Mouse (Mus musculus): ENCODE measurements around the gene Rhbdl1. TPM values are rescaled to one million over a fixed set of nuclear protein-coding genes. Genes with fewer than 3 reads are reported as not detected.
A peak's percentile ranks its signal among the peaks of the same experiment; 100 is the strongest.

Gene Rhbdl1
- polyA plus RNA-seq, 1 experiment from 2014 or later: 51.3 TPM

GRCm38 (mm10) chr17:25866172-25866571 is 29.1 kb upstream of the Rhbdl1 start:
- Histone ChIP-seq H3K9ac (no peak overlapping the region), H3K4me3 (replicated peaks; ENCODE audit: low read length) (no peak overlapping the region), H3K4me2 (replicated peaks) (no peak overlapping the region), H3K27ac (no peak overlapping the region), H3K36me3 (replicated peaks; ENCODE audit: control insufficient read depth, insufficient read depth) (no peaks in the 10 kb centered on the region), H3K9me3 (ENCODE audit: control insufficient read depth, low read length) (no peaks in the 10 kb centered on the region), H3K4me1 (replicated peaks; ENCODE audit: control insufficient read depth, insufficient read depth, low read length) (peaks cover 18% of the 10 kb centered on the region), H3K27me3 (ENCODE audit: control insufficient read depth, insufficient read depth, low read length) (no peaks in the 10 kb centered on the region)
- WGBS: 96% methylated on average over 3 of the region's 3 CpGs
- no peak for DNase-seq (ENCODE audit: low spot score)
- ATAC-seq (ENCODE audit: low FRiP score): no peak

GRCm38 (mm10) chr17:25865288-25865687 is 28.2 kb upstream of the Rhbdl1 start:
- no peaks in the 10 kb centered on the region for H3K27me3 ChIP-seq (ENCODE audit: control insufficient read depth, insufficient read depth, low read length)
- WGBS: 90% methylated on average over 11 of the region's 11 CpGs
- H3K9ac ChIP-seq: no peak overlapping the region
- H3K4me2 ChIP-seq (replicated peaks): no peak overlapping the region
- no peaks in the 10 kb centered on the region for H3K36me3 ChIP-seq (replicated peaks; ENCODE audit: control insufficient read depth, insufficient read depth)
- DNase-seq (ENCODE audit: low spot score) (no peak), ATAC-seq (ENCODE audit: low FRiP score) (no peak)
- no peaks in the 10 kb centered on the region for H3K9me3 ChIP-seq (ENCODE audit: control insufficient read depth, low read length)
- H3K4me1 ChIP-seq (replicated peaks; ENCODE audit: control insufficient read depth, insufficient read depth, low read length): peaks cover 26% of the 10 kb centered on the region
- H3K4me3 ChIP-seq (replicated peaks; ENCODE audit: low read length): no peak overlapping the region
- H3K27ac ChIP-seq: no peak overlapping the region

GRCm38 (mm10) chr17:25864311-25864710 is 27.2 kb upstream of the Rhbdl1 start:
- H3K4me3 ChIP-seq (replicated peaks; ENCODE audit: low read length): no peak overlapping the region
- H3K27me3 ChIP-seq (ENCODE audit: control insufficient read depth, insufficient read depth, low read length): no peaks in the 10 kb centered on the region
- DNase-seq (ENCODE audit: low spot score) (no peak), ATAC-seq (ENCODE audit: low FRiP score) (no peak)
- H3K36me3 ChIP-seq (replicated peaks; ENCODE audit: control insufficient read depth, insufficient read depth): no peaks in the 10 kb centered on the region
- peaks cover 26% of the 10 kb centered on the region for H3K4me1 ChIP-seq (replicated peaks; ENCODE audit: control insufficient read depth, insufficient read depth, low read length)
- 92% methylated on average over 14 of the region's 14 CpGs for WGBS
- H3K9me3 ChIP-seq (ENCODE audit: control insufficient read depth, low read length): no peaks in the 10 kb centered on the region
- no peak overlapping the region for H3K9ac ChIP-seq
- H3K4me2 ChIP-seq (replicated peaks): no peak overlapping the region
- no peak overlapping the region for H3K27ac ChIP-seq

GRCm38 (mm10) chr17:25863681-25864080 is 26.6 kb upstream of the Rhbdl1 start:
- no peak for ATAC-seq (ENCODE audit: low FRiP score)
- Histone ChIP-seq H3K36me3 (replicated peaks; ENCODE audit: control insufficient read depth, insufficient read depth) (no peaks in the 10 kb centered on the region), H3K9me3 (ENCODE audit: control insufficient read depth, low read length) (no peaks in the 10 kb centered on the region), H3K4me2 (replicated peaks) (no peak overlapping the region), H3K27ac (no peak overlapping the region), H3K4me1 (replicated peaks; ENCODE audit: control insufficient read depth, insufficient read depth, low read length) (peaks cover 21% of the 10 kb centered on the region), H3K9ac (no peak overlapping the region), H3K27me3 (ENCODE audit: control insufficient read depth, insufficient read depth, low read length) (no peaks in the 10 kb centered on the region), H3K4me3 (replicated peaks; ENCODE audit: low read length) (no peak overlapping the region)
- 90% methylated on average over 6 of the region's 6 CpGs for WGBS
- no peak for DNase-seq (ENCODE audit: low spot score)

DNA sequence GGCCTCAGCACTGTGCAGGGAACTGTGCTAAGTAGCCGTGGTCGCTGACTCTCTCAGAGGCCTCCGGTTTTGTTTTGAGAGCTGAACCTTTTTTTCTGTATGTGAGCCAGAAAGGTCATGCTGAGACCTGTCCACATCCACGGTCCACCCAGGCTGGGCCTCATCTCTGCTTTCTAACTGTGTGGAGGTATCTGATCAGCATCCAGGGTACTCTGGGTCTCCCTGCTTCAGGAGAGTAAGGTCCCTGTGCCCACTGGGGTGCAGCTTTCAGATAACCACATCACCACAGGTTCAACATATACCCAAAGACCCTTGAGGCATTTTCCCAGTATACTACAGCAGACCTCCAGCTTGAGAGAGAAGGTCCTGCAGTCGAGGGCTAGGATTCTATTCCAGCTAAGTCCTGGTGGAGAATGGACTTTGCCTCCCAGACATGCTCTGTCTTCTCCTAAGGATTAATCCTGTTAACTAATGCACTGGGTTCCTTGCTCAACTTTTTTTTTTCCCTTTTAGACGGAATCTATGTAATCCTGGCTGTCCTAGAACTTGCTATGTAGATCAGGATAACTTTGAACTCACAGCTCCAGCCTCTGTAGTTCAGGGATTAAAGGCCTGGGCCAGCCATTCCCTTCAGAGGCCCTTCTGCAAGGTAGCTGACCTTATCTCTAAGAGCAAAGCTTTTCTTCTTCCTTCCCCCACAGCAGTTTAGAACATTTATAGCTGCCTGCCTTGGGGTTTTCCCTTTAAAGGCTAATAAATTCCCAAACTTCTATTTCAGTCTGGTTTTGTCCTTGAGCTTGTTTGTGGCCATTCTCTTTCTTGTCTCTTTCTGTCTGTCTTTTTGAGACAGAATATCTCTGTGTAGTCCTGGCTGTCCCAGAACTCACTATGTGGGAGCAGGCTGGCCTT is 24.9 kb upstream of the Rhbdl1 start:
- Histone ChIP-seq H3K27me3 (ENCODE audit: control insufficient read depth, insufficient read depth, low read length) (no peaks in the 10 kb centered on the region), H3K4me2 (replicated peaks) (peak overlapping the region; percentile 94), H3K36me3 (replicated peaks; ENCODE audit: control insufficient read depth, insufficient read depth) (no peaks in the 10 kb centered on the region), H3K27ac (peak overlapping the region; percentile 90), H3K9me3 (ENCODE audit: control insufficient read depth, low read length) (no peaks in the 10 kb centered on the region), H3K9ac (peak overlapping the region; percentile 83), H3K4me1 (replicated peaks; ENCODE audit: control insufficient read depth, insufficient read depth, low read length) (peaks cover 14% of the 10 kb centered on the region), H3K4me3 (replicated peaks; ENCODE audit: low read length) (peak overlapping the region; percentile 68)
- ATAC-seq (ENCODE audit: low FRiP score) (no peak; the same call in 1 of the 2 replicates), DNase-seq (ENCODE audit: low spot score) (no peak)
- 13% methylated on average over 6 of the region's 6 CpGs for WGBS

- WGBS: 4% methylated on average over 61 of the region's 65 CpGs
- peak within 1 kb of the TSS; percentile 94 for H3K4me2 ChIP-seq (replicated peaks)
- DNase-seq (ENCODE audit: low spot score): peak; percentile 95
- ATAC-seq (ENCODE audit: low FRiP score): peak; percentile 93
- peak within 1 kb of the TSS; percentile 68 for H3K4me3 ChIP-seq (replicated peaks; ENCODE audit: low read length)
- peaks cover 14% of the 10 kb centered on the region for H3K4me1 ChIP-seq (replicated peaks; ENCODE audit: control insufficient read depth, insufficient read depth, low read length)
- H3K27me3 ChIP-seq (ENCODE audit: control insufficient read depth, insufficient read depth, low read length): no peaks in the 10 kb centered on the region
- peak within 1 kb of the TSS; percentile 90 for H3K27ac ChIP-seq
- H3K9me3 ChIP-seq (ENCODE audit: control insufficient read depth, low read length): no peaks in the 10 kb centered on the region
- no peaks in the 10 kb centered on the region for H3K36me3 ChIP-seq (replicated peaks; ENCODE audit: control insufficient read depth, insufficient read depth)
- H3K9ac ChIP-seq: peak within 1 kb of the TSS; percentile 83
These were observed 24.0 kb upstream of the Rhbdl1 start, which contains the start of gene Wdr90 for GRCm38 (mm10) chr17:25860832-25861703. TSS of gene Wdr90 (minus strand) at chr17:25861501.

- no peaks in the 10 kb centered on the region for H3K9me3 ChIP-seq (ENCODE audit: control insufficient read depth, low read length)
- 94% methylated on average over 6 of the region's 6 CpGs for WGBS
- peak overlapping the region; percentile 94 for H3K4me2 ChIP-seq (replicated peaks)
- peak overlapping the region; percentile 83; the same call in 1 of the 2 replicates for H3K9ac ChIP-seq
- no peaks in the 10 kb centered on the region for H3K36me3 ChIP-seq (replicated peaks; ENCODE audit: control insufficient read depth, insufficient read depth)
- no peaks in the 10 kb centered on the region for H3K27me3 ChIP-seq (ENCODE audit: control insufficient read depth, insufficient read depth, low read length)
- no peak for DNase-seq (ENCODE audit: low spot score)
- H3K27ac ChIP-seq: no peak overlapping the region
- ATAC-seq (ENCODE audit: low FRiP score): no peak
- peak overlapping the region; percentile 68; the same call in 1 of the 2 replicates for H3K4me3 ChIP-seq (replicated peaks; ENCODE audit: low read length)
- peaks cover 14% of the 10 kb centered on the region for H3K4me1 ChIP-seq (replicated peaks; ENCODE audit: control insufficient read depth, insufficient read depth, low read length)
These were observed 23.1 kb upstream of the Rhbdl1 start for GRCm38 (mm10) chr17:25860229-25860628.

GRCm38 (mm10) chr17:25844396-25844901 is 7.4 kb upstream of the Rhbdl1 start, which contains the start of gene Rhot2:
TSS of gene Rhot2 (minus strand) at chr17:25844851.
- H3K27ac ChIP-seq: peak within 1 kb of the TSS; percentile 66
- under 1% methylated on average over 20 of the region's 21 CpGs for WGBS
- peaks cover 9% of the 10 kb centered on the region; the same call in 1 of the 2 replicates for H3K4me1 ChIP-seq (replicated peaks; ENCODE audit: control insufficient read depth, insufficient read depth, low read length)
- ATAC-seq (ENCODE audit: low FRiP score): peak; percentile 94
- peak within 1 kb of the TSS; percentile 86 for H3K9ac ChIP-seq
- H3K27me3 ChIP-seq (ENCODE audit: control insufficient read depth, insufficient read depth, low read length): no peaks in the 10 kb centered on the region
- peaks cover 54% of the 10 kb centered on the region for H3K36me3 ChIP-seq (replicated peaks; ENCODE audit: control insufficient read depth, insufficient read depth)
- peak; percentile 89 for DNase-seq (ENCODE audit: low spot score)
- H3K4me2 ChIP-seq (replicated peaks): peak within 1 kb of the TSS; percentile 95
- no peaks in the 10 kb centered on the region for H3K9me3 ChIP-seq (ENCODE audit: control insufficient read depth, low read length)
- peak within 1 kb of the TSS; percentile 82 for H3K4me3 ChIP-seq (replicated peaks; ENCODE audit: low read length)

Data from hindbrain, embryonic 14.5 days (tissue).